Mouse (Mus musculus) liver, embryonic 12.5 days (tissue): Measurements from ENCODE around the gene Znrf1. TPM values are rescaled to one million over a fixed set of nuclear protein-coding genes. Genes with fewer than 3 reads are reported as not detected.

Source experiments
- ATAC-seq: fragments of 200-750 bp; cut with Nextera tagmentation; 2 replicates; pipeline ENCODE4 v1.8.0; 2017; ENCODE audit warnings: moderate number of reproducible peaks, mild to moderate bottlenecking, moderate library complexity
- H3K27ac ChIP-seq: fragments of 300-500 bp; sonication (generic); 2 replicates; pipeline ENCODE4 v1.5.1; 2016; ENCODE audit warnings: mild to moderate bottlenecking
- H3K27me3 ChIP-seq: fragments of 300-500 bp; sonication (generic); replicated peaks from 2 replicates; pipeline ENCODE4 v1.6.1; 2016; ENCODE audit warnings: mild to moderate bottlenecking, moderate library complexity
- H3K36me3 ChIP-seq: fragments of 300-500 bp; sonication (generic); 2 replicates; pipeline ENCODE4 v1.6.1; 2016; ENCODE audit warnings: mild to moderate bottlenecking, moderate library complexity
- H3K4me1 ChIP-seq: fragments of 300-500 bp; sonication (generic); 2 replicates; pipeline ENCODE4 v1.6.1; 2016
- H3K4me2 ChIP-seq: fragments of 300-500 bp; sonication (generic); 2 replicates; pipeline ENCODE4 v1.6.1; 2016; ENCODE audit warnings: mild to moderate bottlenecking, moderate library complexity
- H3K4me3 ChIP-seq: fragments of 300-500 bp; sonication (generic); 2 replicates; pipeline ENCODE4 v1.5.1; 2016; ENCODE audit warnings: mild to moderate bottlenecking, moderate library complexity
- H3K9ac ChIP-seq: fragments of 300-500 bp; sonication (generic); 2 replicates; pipeline ENCODE4 v1.6.1; 2016; ENCODE audit warnings: mild to moderate bottlenecking, moderate library complexity
- H3K9me3 ChIP-seq: fragments of 300-500 bp; sonication (generic); replicated peaks from 2 replicates; pipeline ENCODE4 v1.6.1; 2016; ENCODE audit warnings: mild to moderate bottlenecking, moderate library complexity
- WGBS: fragments of 180-500 bp; shearing (Covaris S2); methylation state at CpG from one replicate; pipeline ENCODE4 v1.1.7; 2016; ENCODE audit not compliant: insufficient replicate concordance; 5-methylcytosine and 5-hydroxymethylcytosine counted together
- polyA plus RNA-seq: library from polyadenylated mRNA; unstranded; fragments of >200 nt; fragmentation: Nextera tagmentation; extraction: Ambion mirVana; gene quantifications from 2 replicates; pipeline ENCODE4 v1.2.1, GENCODE M21; 2016

The Znrf1 gene
- polyA plus RNA-seq, 1 experiment from 2014 or later: 18.3 TPM

GRCm38 (mm10) chr8:111626528-111626820, 90.6 kb downstream of the Znrf1 start:
- no peak overlapping the region for H3K4me2 ChIP-seq
- peaks cover under 1% of the 10 kb centered on the region; the same call in 1 of the 2 replicates for H3K27me3 ChIP-seq
- no peaks in the 10 kb centered on the region for H3K9me3 ChIP-seq
- no peak overlapping the region for H3K9ac ChIP-seq
- ATAC-seq: no peak
- WGBS: 81% methylated on average over 8 of the region's 8 CpGs
- H3K27ac ChIP-seq: no peak overlapping the region
- H3K4me1 ChIP-seq: peaks cover 22% of the 10 kb centered on the region
- H3K4me3 ChIP-seq: no peak overlapping the region
- H3K36me3 ChIP-seq: 0 out of 2 replicates have a peak, but pooled peaks cover 3% of the 10 kb centered on the region

GRCm38 (mm10) chr8:111626933-111627332, 91.0 kb downstream of the Znrf1 start:
- Histone ChIP-seq H3K27ac (no peak overlapping the region), H3K9me3 (no peaks in the 10 kb centered on the region), H3K4me1 (peaks cover 22% of the 10 kb centered on the region), H3K4me2 (no peak overlapping the region), H3K36me3 (0 out of 2 replicates have a peak, but pooled peaks cover 3% of the 10 kb centered on the region), H3K4me3 (no peak overlapping the region), H3K9ac (no peak overlapping the region), H3K27me3 (peaks cover 3% of the 10 kb centered on the region; the same call in 1 of the 2 replicates)
- WGBS: 73% methylated on average over 14 of the region's 14 CpGs
- ATAC-seq: no peak

DNA sequence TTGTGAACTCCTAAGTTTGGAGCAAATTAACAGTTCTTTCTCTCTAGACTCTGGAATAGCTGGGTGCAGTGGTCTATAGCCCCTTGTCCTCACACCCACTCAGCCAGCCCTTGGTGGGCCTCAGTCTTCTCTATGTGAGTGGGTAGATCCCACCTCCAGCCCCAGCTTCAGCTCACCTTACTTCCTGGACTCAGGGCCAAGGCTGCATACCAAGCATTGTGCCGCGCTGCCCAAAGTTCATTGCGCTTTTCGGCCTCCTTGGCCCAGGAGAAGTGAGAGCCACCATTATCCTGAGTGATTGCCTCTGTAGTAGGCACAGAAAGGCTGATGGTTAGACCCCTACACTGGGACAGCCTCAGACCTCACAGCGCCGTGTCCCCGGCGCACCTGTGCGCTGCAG, 92.0 kb downstream of the Znrf1 start:
- Histone ChIP-seq H3K9me3 (no peaks in the 10 kb centered on the region), H3K4me1 (peaks cover 22% of the 10 kb centered on the region), H3K27ac (no peak overlapping the region), H3K9ac (no peak overlapping the region), H3K27me3 (peaks cover 3% of the 10 kb centered on the region; the same call in 1 of the 2 replicates), H3K4me3 (no peak overlapping the region), H3K4me2 (no peak overlapping the region), H3K36me3 (no peaks in the 10 kb centered on the region)
- 92% methylated on average over 9 of the region's 9 CpGs for WGBS
- no peak for ATAC-seq

DNA sequence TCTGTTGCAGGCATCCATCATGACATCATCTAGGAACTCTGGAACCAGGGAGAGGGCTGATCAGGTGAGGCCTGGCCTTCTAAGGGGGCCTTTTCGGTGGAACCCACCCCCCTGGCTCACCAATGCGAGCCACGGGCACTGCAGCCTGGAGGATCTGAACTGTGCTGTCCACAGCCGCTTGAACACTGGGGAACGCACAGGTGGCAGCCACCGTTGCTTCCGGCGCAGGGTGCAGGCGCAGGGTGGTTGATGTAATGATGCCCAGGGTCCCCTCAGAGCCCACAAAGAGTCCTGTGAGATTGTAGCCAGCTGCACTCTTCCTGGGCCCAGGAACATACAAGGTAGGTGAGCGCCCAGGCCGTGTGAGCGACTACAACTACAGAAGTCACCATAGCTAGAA, 92.5 kb downstream of the Znrf1 start:
- Histone ChIP-seq H3K9ac (no peak overlapping the region), H3K9me3 (0 out of 2 replicates have a peak, but pooled peaks cover under 1% of the 10 kb centered on the region), H3K4me3 (no peak overlapping the region), H3K4me2 (no peak overlapping the region), H3K36me3 (no peaks in the 10 kb centered on the region), H3K27me3 (peaks cover 3% of the 10 kb centered on the region; the same call in 1 of the 2 replicates), H3K4me1 (peaks cover 22% of the 10 kb centered on the region), H3K27ac (no peak overlapping the region)
- ATAC-seq: no peak
- whole genome bisulfite sequencing: 84% methylated on average over 12 of the region's 12 CpGs

DNA sequence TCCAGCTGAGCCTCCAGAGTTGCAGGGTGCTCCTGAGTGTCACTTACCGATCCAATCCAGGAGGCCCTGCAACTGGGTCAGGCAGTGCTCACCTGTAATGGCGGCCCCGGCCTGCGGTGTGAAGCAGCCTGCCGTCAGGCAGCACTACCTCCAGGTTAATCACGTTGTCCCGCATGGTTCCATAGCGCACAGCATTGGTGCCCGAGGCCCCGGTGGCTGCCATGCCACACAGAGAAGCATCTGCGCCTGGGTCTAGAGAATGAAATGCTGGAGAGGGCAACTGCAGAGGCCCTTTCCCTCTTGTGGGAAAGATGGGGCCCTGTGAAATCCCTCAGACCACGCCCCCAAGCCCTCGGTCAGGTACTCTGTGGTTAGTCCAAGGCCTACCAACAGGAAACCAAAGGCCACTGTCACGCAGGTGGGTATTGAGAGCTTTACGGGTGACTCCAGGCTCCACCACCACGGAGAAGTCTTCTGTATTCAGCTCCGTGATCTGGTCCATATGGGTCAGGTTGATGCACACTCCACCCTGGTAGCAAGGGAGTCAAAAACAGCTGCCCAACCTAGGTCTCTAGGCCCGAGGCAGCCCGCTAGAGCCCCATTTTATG, 93.1 kb downstream of the Znrf1 start:
- WGBS: 63% methylated on average over 19 of the region's 19 CpGs
- no peak overlapping the region for H3K27ac ChIP-seq

GRCm38 (mm10) chr8:111630105-111630521, 94.2 kb downstream of the Znrf1 start, which contains the start of gene Ldhd:
Gene Ldhd (minus strand): TSS chr8:111630374.
- WGBS: 40% methylated on average over 13 of the region's 13 CpGs
- Histone ChIP-seq H3K27me3 (peaks cover 3% of the 10 kb centered on the region; the same call in 1 of the 2 replicates), H3K9ac (0 out of 2 replicates have a peak within 1 kb of the TSS, but pooled peaks have one; percentile 17), H3K4me1 (peaks cover 14% of the 10 kb centered on the region; the same call in 1 of the 2 replicates), H3K36me3 (no peaks in the 10 kb centered on the region), H3K4me2 (peak within 1 kb of the TSS; percentile 51), H3K4me3 (peak within 1 kb of the TSS; percentile 29; the same call in 1 of the 2 replicates), H3K27ac (no peak within 1 kb of the TSS), H3K9me3 (0 out of 2 replicates have a peak, but pooled peaks cover 5% of the 10 kb centered on the region)
- ATAC-seq: 0 out of 2 replicates have a peak, but pooled peaks have one; percentile 27

More for the DNA sequence above, 93.1 kb downstream of the Znrf1 start:
- Histone ChIP-seq H3K9ac (no peak overlapping the region), H3K36me3 (no peaks in the 10 kb centered on the region), H3K4me1 (peaks cover 18% of the 10 kb centered on the region), H3K4me2 (no peak overlapping the region), H3K27me3 (peaks cover 3% of the 10 kb centered on the region; the same call in 1 of the 2 replicates), H3K9me3 (0 out of 2 replicates have a peak, but pooled peaks cover 5% of the 10 kb centered on the region), H3K4me3 (no peak overlapping the region)
- ATAC-seq: no peak

GRCm38 (mm10) chr8:111631589-111631988, 95.7 kb downstream of the Znrf1 start:
- peaks cover 14% of the 10 kb centered on the region; the same call in 1 of the 2 replicates for H3K4me1 ChIP-seq

GRCm38 (mm10) chr8:111632976-111633375, 97.1 kb downstream of the Znrf1 start:
- ATAC-seq: no peak
- Histone ChIP-seq H3K27ac (no peak overlapping the region), H3K9ac (no peak overlapping the region), H3K36me3 (no peaks in the 10 kb centered on the region), H3K4me2 (no peak overlapping the region), H3K9me3 (0 out of 2 replicates have a peak, but pooled peaks cover 5% of the 10 kb centered on the region), H3K27me3 (peaks cover 3% of the 10 kb centered on the region; the same call in 1 of the 2 replicates), H3K4me3 (no peak overlapping the region), H3K4me1 (peaks cover 16% of the 10 kb centered on the region; the same call in 1 of the 2 replicates)
- 82% methylated on average over 3 of the region's 3 CpGs for WGBS

More at GRCm38 (mm10) chr8:111631589-111631988, 95.7 kb downstream of the Znrf1 start:
- Histone ChIP-seq H3K36me3 (no peaks in the 10 kb centered on the region), H3K9ac (no peak overlapping the region), H3K4me2 (no peak overlapping the region), H3K4me3 (no peak overlapping the region), H3K9me3 (0 out of 2 replicates have a peak, but pooled peaks cover 5% of the 10 kb centered on the region), H3K27ac (no peak overlapping the region), H3K27me3 (peaks cover 3% of the 10 kb centered on the region; the same call in 1 of the 2 replicates)
- WGBS: 78% methylated on average over 8 of the region's 8 CpGs
- ATAC-seq: no peak

- Histone ChIP-seq H3K4me2 (no peak overlapping the region), H3K4me3 (no peak overlapping the region), H3K27ac (no peak overlapping the region), H3K9ac (no peak overlapping the region), H3K27me3 (0 out of 2 replicates have a peak, but pooled peaks cover 6% of the 10 kb centered on the region), H3K4me1 (peaks cover 18% of the 10 kb centered on the region), H3K9me3 (0 out of 2 replicates have a peak, but pooled peaks cover 5% of the 10 kb centered on the region), H3K36me3 (no peaks in the 10 kb centered on the region)
- ATAC-seq: peak; percentile 28; the same call in 1 of the 2 replicates
Measured at GRCm38 (mm10) chr8:111638086-111638485, 102.2 kb downstream of the Znrf1 start.

- Histone ChIP-seq H3K4me3 (no peak overlapping the region), H3K4me1 (peaks cover 31% of the 10 kb centered on the region), H3K36me3 (no peaks in the 10 kb centered on the region), H3K27ac (no peak overlapping the region), H3K27me3 (0 out of 2 replicates have a peak, but pooled peaks cover 6% of the 10 kb centered on the region), H3K9ac (no peak overlapping the region), H3K9me3 (no peaks in the 10 kb centered on the region), H3K4me2 (no peak overlapping the region)
- WGBS: 83% methylated on average over 2 of the region's 2 CpGs
- no peak for ATAC-seq
Measured at GRCm38 (mm10) chr8:111641064-111641463, 105.2 kb downstream of the Znrf1 start.

- Histone ChIP-seq H3K9me3 (no peaks in the 10 kb centered on the region), H3K27me3 (0 out of 2 replicates have a peak, but pooled peaks cover 6% of the 10 kb centered on the region), H3K9ac (peak overlapping the region; percentile 59), H3K27ac (peak overlapping the region; percentile 94), H3K4me3 (peak overlapping the region; percentile 79), H3K4me2 (peak overlapping the region; percentile 97), H3K4me1 (peaks cover 33% of the 10 kb centered on the region), H3K36me3 (no peaks in the 10 kb centered on the region)
- ATAC-seq: 0 out of 2 replicates have a peak, but pooled peaks have one; percentile 16
- WGBS: 5% methylated on average over 5 of the region's 5 CpGs
Measured at GRCm38 (mm10) chr8:111642496-111642895, 106.6 kb downstream of the Znrf1 start.

DNA sequence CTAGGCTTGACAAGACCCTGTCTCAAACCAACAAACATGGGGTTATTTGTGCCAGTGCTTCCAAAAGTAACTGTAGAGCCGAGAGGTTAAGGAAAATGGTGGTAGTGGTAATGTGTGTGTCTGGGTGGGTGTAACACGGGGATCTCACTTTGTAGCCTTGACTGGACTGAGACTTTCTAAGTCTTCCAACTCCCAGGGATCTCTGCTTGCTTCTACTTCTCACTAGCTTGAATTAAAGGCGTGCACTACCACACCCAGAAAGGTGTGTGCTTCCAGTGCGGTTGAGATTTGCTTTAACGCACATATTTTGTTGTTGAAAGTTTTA, 107.0 kb downstream of the Znrf1 start:
- 3% methylated on average over 5 of the region's 5 CpGs for WGBS
- Histone ChIP-seq H3K27ac (peak overlapping the region; percentile 94), H3K4me1 (peaks cover 35% of the 10 kb centered on the region), H3K9me3 (no peaks in the 10 kb centered on the region), H3K4me3 (peak overlapping the region; percentile 79), H3K27me3 (0 out of 2 replicates have a peak, but pooled peaks cover 6% of the 10 kb centered on the region), H3K4me2 (peak overlapping the region; percentile 97), H3K36me3 (no peaks in the 10 kb centered on the region), H3K9ac (peak overlapping the region; percentile 59)
- peak; percentile 50 for ATAC-seq
